Mouse (Mus musculus): Measurements from ENCODE around the gene Fam155a.

- TF ChIP-seq TAL1 (IDR thresholded peaks at IDR 0.05; ENCODE audit: low read length): no peak
- no peak for TF ChIP-seq GATA1 (IDR thresholded peaks at IDR 0.05; ENCODE audit: low read length)
Observed at GRCm38 (mm10) chr8:9526515-9526914, 244.4 kb downstream of the Fam155a start.
